Mouse (Mus musculus) intestine, postnatal 0 days (tissue): ENCODE data around the gene Kng1. TPM values are rescaled to one million over a fixed set of nuclear protein-coding genes. Genes with fewer than 3 reads are reported as not detected.
A peak's percentile ranks its signal among the peaks of the same experiment; 100 is the strongest.
"Not testable (repeated sequence)": the region's sequence is repeated elsewhere in the genome, so short reads cannot be mapped to it uniquely, and the experiment has no call there.

ENCODE experiments used
- ATAC-seq: fragments of 200-750 bp; cut with Nextera tagmentation; 2 replicates; pipeline ENCODE4 v1.8.0; 2017; ENCODE audit warnings: mild to moderate bottlenecking, moderate TSS enrichment, moderate library complexity
- H3K27ac ChIP-seq: fragments of 300-500 bp; sonication (generic); 2 replicates; pipeline ENCODE4 v1.5.1; 2014; ENCODE audit warnings: mild to moderate bottlenecking, low read depth, low read length, moderate library complexity
- H3K27me3 ChIP-seq: fragments of 300-500 bp; sonication (generic); replicated peaks from 2 replicates; pipeline ENCODE4 v1.6.1; 2014; ENCODE audit warnings: low read length, mixed read lengths; ENCODE audit not compliant: control insufficient read depth, insufficient read depth
- H3K36me3 ChIP-seq: fragments of 300-500 bp; sonication (generic); 2 replicates; pipeline ENCODE4 v1.6.1; 2014; ENCODE audit warnings: mild to moderate bottlenecking, moderate library complexity; ENCODE audit not compliant: control insufficient read depth, insufficient read depth
- H3K4me1 ChIP-seq: fragments of 300-500 bp; sonication (generic); replicated peaks from 2 replicates; pipeline ENCODE4 v1.6.1; 2014; ENCODE audit warnings: antibody characterized with exemption, low read length, mixed read lengths; ENCODE audit not compliant: control insufficient read depth, insufficient read depth
- H3K4me2 ChIP-seq: fragments of 300-500 bp; sonication (generic); replicated peaks from 2 replicates; pipeline ENCODE4 v1.6.1; 2014; ENCODE audit warnings: low read depth, mild to moderate bottlenecking, moderate library complexity
- H3K4me3 ChIP-seq: fragments of 300-500 bp; sonication (generic); 2 replicates; pipeline ENCODE4 v1.5.1; 2014; ENCODE audit warnings: low read depth, low read length
- H3K9ac ChIP-seq: fragments of 300-500 bp; sonication (generic); 2 replicates; pipeline ENCODE4 v1.6.1; 2014; ENCODE audit warnings: mild to moderate bottlenecking, low read depth, low read length
- H3K9me3 ChIP-seq: fragments of 300-500 bp; sonication (generic); 2 replicates; pipeline ENCODE4 v1.6.1; 2016; ENCODE audit warnings: mixed run types; ENCODE audit not compliant: control insufficient read depth
- CTCF ChIP-seq: sonication (generic); IDR thresholded peaks from 2 replicates; pipeline ENCODE4 v1.5.1; 2016; ENCODE audit warnings: low read depth, mild to moderate bottlenecking, control low read depth, antibody characterized with exemption, moderate library complexity
- WGBS: fragments of 180-500 bp; shearing (Covaris S2); extraction: QIAGEN DNeasy Blood & Tissue Kit; methylation state at CpG from one replicate; pipeline ENCODE4 v1.1.7; 2014; 5-methylcytosine and 5-hydroxymethylcytosine counted together
- polyA plus RNA-seq: library from polyadenylated mRNA; unstranded; fragments of >200 nt; fragmentation: Nextera tagmentation; extraction: Ambion mirVana; gene quantifications from 2 replicates; pipeline ENCODE4 v1.2.1, GENCODE M21; 2015

Kng1 gene
- polyA plus RNA-seq, 1 experiment from 2014 or later: 1.7 TPM

DNA sequence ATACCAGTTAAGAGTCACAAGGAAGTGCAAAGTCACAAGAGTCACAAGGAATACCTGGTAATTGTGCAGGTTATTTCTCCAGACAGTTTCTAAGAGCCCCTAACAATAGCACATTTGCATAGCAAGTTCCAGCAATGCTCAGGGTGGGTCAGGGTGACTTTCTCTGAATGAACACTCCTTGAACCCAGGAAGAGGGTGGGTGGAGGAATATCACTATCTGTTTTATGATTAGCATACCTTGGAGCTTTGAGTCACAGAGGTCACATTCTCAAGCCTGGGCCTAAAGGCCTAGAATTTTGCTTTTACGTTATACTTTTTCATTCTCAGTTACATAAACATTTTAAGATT lies 40.4 kb downstream of the Kng1 start:
- not testable (repeated sequence) for H3K27me3 ChIP-seq, H3K9me3 ChIP-seq, H3K4me2 ChIP-seq, H3K36me3 ChIP-seq, H3K4me1 ChIP-seq, H3K4me3 ChIP-seq, H3K9ac ChIP-seq, ATAC-seq, H3K27ac ChIP-seq
- 95% methylated on average over 1 of the region's 1 CpGs for WGBS

- no peak for TF ChIP-seq CTCF
- ATAC-seq: no peak
Observed at GRCm38 (mm10) chr16:23099632-23100031, 42.0 kb downstream of the Kng1 start.

DNA sequence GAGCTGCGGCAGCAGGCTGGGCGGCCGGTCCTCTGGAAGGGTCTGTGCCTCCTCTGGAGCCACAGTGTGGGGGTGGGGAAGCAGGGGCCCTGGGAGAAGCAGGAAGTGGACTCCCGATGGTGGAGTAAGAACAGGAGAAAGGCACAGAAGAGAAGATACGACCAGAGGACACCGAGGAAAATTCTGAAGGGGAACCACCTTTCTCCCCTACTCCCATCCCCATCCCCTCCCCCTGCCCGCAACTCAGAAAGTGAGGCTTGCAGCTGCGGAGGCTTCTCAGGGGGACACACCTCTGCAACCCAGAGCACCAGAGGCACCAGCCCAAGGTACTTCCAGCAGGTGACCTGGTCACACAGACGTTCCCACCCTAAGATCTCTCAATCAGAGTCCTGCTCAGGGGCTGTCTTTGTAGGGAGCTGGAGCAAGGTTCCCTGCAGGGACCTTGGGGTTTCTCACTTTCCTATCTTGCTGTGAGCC lies 42.5 kb downstream of the Kng1 start:
- Histone ChIP-seq H3K9ac (peak overlapping the region; percentile 31), H3K36me3 (no peaks in the 10 kb centered on the region), H3K4me2 (peak overlapping the region; percentile 60), H3K27ac (no peak overlapping the region), H3K9me3 (no peaks in the 10 kb centered on the region), H3K4me1 (no peaks in the 10 kb centered on the region), H3K27me3 (no peaks in the 10 kb centered on the region), H3K4me3 (peak overlapping the region; percentile 17)
- ATAC-seq: peak; percentile 37
- TF ChIP-seq CTCF: no peak
- 2% methylated on average over 9 of the region's 9 CpGs for WGBS

More at GRCm38 (mm10) chr16:23099632-23100031, 42.0 kb downstream of the Kng1 start:
- no peaks in the 10 kb centered on the region for H3K27me3 ChIP-seq
- H3K27ac ChIP-seq: no peak overlapping the region
- no peaks in the 10 kb centered on the region for H3K4me1 ChIP-seq
- H3K4me2 ChIP-seq: peak overlapping the region; percentile 60
- no peaks in the 10 kb centered on the region for H3K36me3 ChIP-seq
- WGBS: 32% methylated on average over 12 of the region's 12 CpGs
- no peaks in the 10 kb centered on the region for H3K9me3 ChIP-seq
- H3K4me3 ChIP-seq: peak overlapping the region; percentile 17
- peak overlapping the region; percentile 31 for H3K9ac ChIP-seq

DNA sequence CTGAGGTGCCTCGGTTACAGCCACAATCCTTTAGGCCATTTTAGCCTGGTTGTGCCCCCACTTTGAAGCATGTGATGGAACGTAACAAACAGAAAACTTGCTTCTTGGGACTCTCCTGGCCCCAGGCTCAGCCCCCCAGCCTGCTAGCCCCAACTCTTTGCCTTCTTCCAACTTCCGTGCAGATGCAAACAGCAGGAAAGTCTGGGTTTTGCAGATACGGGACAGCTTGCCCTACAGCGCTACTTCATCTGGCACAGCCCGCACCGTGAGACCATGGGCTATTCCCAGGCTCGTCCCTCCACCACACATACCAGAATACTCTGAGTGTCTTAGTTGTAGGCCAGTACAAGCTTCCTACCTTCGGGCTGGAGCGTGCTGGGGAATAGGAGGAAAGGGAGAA lies 42.9 kb downstream of the Kng1 start:
- WGBS: 28% methylated on average over 10 of the region's 10 CpGs
- Histone ChIP-seq H3K4me2 (peak overlapping the region; percentile 60), H3K9ac (peak overlapping the region; percentile 31), H3K27me3 (no peaks in the 10 kb centered on the region), H3K4me3 (peak overlapping the region; percentile 17), H3K27ac (no peak overlapping the region), H3K9me3 (no peaks in the 10 kb centered on the region), H3K36me3 (no peaks in the 10 kb centered on the region), H3K4me1 (no peaks in the 10 kb centered on the region)
- TF ChIP-seq CTCF: no peak
- peak; percentile 34; the same call in 1 of the 2 replicates for ATAC-seq

GRCm38 (mm10) chr16:23102340-23103037 lies 44.8 kb downstream of the Kng1 start:
- H3K9ac ChIP-seq: peak overlapping the region; percentile 24; the same call in 1 of the 2 replicates
- H3K36me3 ChIP-seq: no peaks in the 10 kb centered on the region
- WGBS: 5% methylated on average over 15 of the region's 15 CpGs
- peak overlapping the region; percentile 42; the same call in 1 of the 2 replicates for H3K27ac ChIP-seq
- TF ChIP-seq CTCF: no peak
- no peaks in the 10 kb centered on the region for H3K4me1 ChIP-seq
- peak overlapping the region; percentile 33 for H3K4me3 ChIP-seq
- no peaks in the 10 kb centered on the region for H3K9me3 ChIP-seq
- no peak for ATAC-seq
- peak overlapping the region; percentile 67 for H3K4me2 ChIP-seq
- no peaks in the 10 kb centered on the region for H3K27me3 ChIP-seq

GRCm38 (mm10) chr16:23103038-23103745 lies 45.5 kb downstream of the Kng1 start:
- H3K9ac ChIP-seq: peak overlapping the region; percentile 24; the same call in 1 of the 2 replicates
- H3K4me3 ChIP-seq: peak overlapping the region; percentile 33
- peak overlapping the region; percentile 42; the same call in 1 of the 2 replicates for H3K27ac ChIP-seq
- H3K4me1 ChIP-seq: no peaks in the 10 kb centered on the region
- no peaks in the 10 kb centered on the region for H3K9me3 ChIP-seq
- H3K4me2 ChIP-seq: peak overlapping the region; percentile 67
- ATAC-seq: no peak
- 36% methylated on average over 17 of the region's 17 CpGs for WGBS
- H3K36me3 ChIP-seq: no peaks in the 10 kb centered on the region
- H3K27me3 ChIP-seq: no peaks in the 10 kb centered on the region
- TF ChIP-seq CTCF: no peak
